Mouse (Mus musculus): ENCODE measurements around the gene Ly6f. TPM values are rescaled to one million over a fixed set of nuclear protein-coding genes. Genes with fewer than 3 reads are reported as not detected.

The Ly6f gene
- polyA plus RNA-seq, 1 experiment, result not detected

DNA sequence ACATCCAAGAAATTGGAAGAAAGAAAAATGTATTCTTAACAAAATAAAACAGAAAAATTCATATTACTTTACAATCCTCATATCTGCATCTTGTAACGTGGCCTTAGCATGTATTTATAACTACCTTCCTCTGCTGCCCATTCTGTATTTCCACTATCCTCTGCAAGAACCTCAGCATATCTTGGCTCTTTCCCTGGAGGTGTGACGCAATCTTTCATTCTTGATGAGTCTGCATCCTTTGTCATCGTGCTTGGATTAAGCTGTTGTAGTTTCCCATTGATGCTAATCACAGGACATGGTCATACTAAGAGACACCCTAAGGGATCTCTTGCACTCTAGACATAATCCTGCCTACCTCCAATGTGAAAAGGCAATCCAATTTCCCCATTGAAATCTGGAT lies 50.4 kb downstream of the Ly6f start:
- no peaks in the 10 kb centered on the region for H3K27me3 ChIP-seq (ENCODE audit: control insufficient read depth, insufficient read depth, low read length)
- H3K4me3 ChIP-seq (ENCODE audit: low read depth, low read length), result no peak overlapping the region
- no peaks in the 10 kb centered on the region for H3K36me3 ChIP-seq (ENCODE audit: control insufficient read depth, insufficient read depth, low read length)
- TF ChIP-seq CTCF (IDR thresholded peaks at IDR 0.05; ENCODE audit: extremely low read depth, insufficient read length, insufficient replicate concordance, low read depth, low read length) (no peak), POLR2A (IDR thresholded peaks at IDR 0.05; ENCODE audit: low read depth, low read length) (no peak)
- H3K4me1 ChIP-seq (ENCODE audit: control insufficient read depth, insufficient read depth, insufficient read length, low read length), result no peaks in the 10 kb centered on the region
- no peak overlapping the region for H3K27ac ChIP-seq (ENCODE audit: insufficient read depth, low read depth, low read length)
- WGBS, result 75% methylated on average over 3 of the region's 3 CpGs

DNA sequence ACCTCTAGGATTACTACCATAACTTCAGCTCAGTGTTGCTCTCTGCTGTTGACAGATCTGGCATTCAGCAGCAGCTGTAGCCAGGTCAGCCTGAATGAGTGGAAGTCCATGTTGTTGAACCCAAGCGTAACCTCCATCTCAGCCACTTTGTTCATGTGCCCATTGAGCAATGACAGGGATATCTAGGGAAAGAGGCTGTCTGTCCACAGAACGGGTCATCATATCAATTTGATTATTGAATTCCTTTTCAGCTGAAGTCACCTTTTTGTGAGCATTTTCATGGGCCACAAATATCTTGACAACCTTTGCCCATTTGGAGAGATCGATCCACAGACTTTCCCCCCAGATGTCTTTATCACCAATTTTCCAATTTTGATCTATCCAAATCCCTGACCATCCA lies 51.9 kb downstream of the Ly6f start:
- Histone ChIP-seq H3K27ac (ENCODE audit: insufficient read depth, low read depth, low read length) (no peak overlapping the region), H3K27me3 (ENCODE audit: control insufficient read depth, insufficient read depth, low read length) (no peaks in the 10 kb centered on the region), H3K4me1 (ENCODE audit: control insufficient read depth, insufficient read depth, insufficient read length, low read length) (no peaks in the 10 kb centered on the region), H3K36me3 (ENCODE audit: control insufficient read depth, insufficient read depth, low read length) (no peaks in the 10 kb centered on the region), H3K4me3 (ENCODE audit: low read depth, low read length) (no peak overlapping the region)
- no peak for TF ChIP-seq CTCF (IDR thresholded peaks at IDR 0.05; ENCODE audit: extremely low read depth, insufficient read length, insufficient replicate concordance, low read depth, low read length)
- TF ChIP-seq POLR2A (IDR thresholded peaks at IDR 0.05; ENCODE audit: low read depth, low read length), result no peak
- WGBS, result 85% methylated on average over 3 of the region's 3 CpGs

Other genes with a start within 250 kb of the Ly6f start
- 37.5 and 72.2 TPM in 2 replicates for gene Ly6c1, start 219.6 kb upstream of the Ly6f start, polyA plus RNA-seq (2012; rRNA removed)
- gene Ly6c2, start 156.5 kb upstream of the Ly6f start, polyA plus RNA-seq (2012; rRNA removed), result 13.0 and 15.2 TPM in 2 replicates
- not detected in 2 replicates for gene Ly6g, start 113.2 kb upstream of the Ly6f start, polyA plus RNA-seq (2012; rRNA removed)
- gene BC025446, start 52.0 kb upstream of the Ly6f start, polyA plus RNA-seq (2012; rRNA removed), result 29.5 and 45.6 TPM in 2 replicates

All from small intestine, adult 2 months (tissue).